Mouse (Mus musculus): ENCODE data around the gene Celf3.

Celf3 gene

DNA sequence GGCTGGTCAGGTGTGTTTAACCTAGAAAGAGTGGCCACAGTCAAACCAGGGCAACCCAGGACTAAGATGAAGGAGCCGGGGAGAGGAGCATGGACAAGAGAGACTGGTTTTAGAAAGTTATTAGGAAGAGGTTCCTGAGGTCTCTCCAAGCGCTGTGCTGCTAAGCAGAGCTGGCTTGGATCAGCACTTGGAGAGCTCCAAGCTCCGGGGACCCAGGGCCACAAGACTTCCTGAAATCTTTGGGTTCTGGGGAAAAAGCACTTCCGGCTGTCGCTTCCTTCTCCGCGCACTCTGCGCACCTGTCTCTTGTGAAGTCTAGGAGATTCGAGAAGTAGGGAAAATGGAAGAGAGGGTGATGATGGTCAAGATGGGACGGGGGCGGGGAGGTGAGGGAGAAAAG lies 1.5 kb downstream of the Celf3 start:
- DNase-seq (ENCODE audit: extremely low spot score, low read depth, low spot score), result no peak

DNA sequence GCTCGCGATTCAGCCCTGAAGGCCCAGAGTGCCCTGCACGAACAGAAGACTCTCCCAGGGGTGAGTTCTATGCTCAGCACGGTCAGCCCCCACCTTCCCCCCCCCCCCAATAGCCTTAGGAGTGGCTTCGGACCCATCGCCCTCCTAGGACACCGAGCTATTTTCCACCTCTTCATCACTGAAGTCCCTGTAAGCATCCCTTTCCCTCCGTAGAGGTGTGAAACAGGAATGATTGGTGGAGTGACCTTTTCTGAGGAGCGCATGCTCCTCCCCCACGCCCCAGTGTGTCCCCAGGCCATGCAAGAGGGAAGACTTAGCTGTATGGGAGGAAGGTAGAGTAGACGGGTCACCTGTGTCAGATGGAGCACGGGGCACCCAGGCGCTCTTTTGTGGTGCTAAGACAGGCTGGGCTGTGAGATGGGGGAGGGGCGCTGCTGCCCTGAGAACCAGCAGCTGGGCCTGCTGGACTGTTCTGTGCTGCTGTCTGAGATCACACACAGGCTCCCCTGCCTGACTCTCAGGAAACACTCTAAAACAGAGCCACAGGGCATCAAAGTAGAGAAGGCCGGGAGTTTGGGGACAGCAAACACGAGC lies 2.3 kb downstream of the Celf3 start, which contains the start of gene Riiad1:
Gene Riiad1 (minus strand): TSS at position 51 of the 594 bp plus-strand sequence.
- DNase-seq (ENCODE audit: extremely low spot score, low read depth, low spot score), result no peak

DNA sequence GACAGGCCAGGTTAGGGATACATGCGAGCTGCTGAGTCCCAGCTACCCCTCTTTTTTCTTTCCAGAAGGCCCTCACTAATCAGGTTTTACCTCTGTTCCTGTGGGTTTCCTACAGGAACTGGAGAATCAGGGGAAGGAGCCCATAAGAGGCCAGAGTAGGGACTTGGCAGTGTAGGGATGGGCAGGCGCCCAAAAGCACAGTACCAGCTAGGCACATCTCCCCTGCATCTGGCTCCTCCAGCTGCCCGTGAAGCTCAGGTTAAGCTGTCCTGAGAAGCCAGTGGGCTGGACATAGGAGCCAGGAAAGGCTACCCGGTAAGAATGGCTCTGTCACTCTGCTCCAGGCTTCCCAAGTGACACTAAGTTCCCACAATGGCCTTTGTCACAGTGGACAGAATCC lies 3.3 kb downstream of the Celf3 start:
- DNase-seq (ENCODE audit: extremely low spot score, low read depth, low spot score), result no peak

DNA sequence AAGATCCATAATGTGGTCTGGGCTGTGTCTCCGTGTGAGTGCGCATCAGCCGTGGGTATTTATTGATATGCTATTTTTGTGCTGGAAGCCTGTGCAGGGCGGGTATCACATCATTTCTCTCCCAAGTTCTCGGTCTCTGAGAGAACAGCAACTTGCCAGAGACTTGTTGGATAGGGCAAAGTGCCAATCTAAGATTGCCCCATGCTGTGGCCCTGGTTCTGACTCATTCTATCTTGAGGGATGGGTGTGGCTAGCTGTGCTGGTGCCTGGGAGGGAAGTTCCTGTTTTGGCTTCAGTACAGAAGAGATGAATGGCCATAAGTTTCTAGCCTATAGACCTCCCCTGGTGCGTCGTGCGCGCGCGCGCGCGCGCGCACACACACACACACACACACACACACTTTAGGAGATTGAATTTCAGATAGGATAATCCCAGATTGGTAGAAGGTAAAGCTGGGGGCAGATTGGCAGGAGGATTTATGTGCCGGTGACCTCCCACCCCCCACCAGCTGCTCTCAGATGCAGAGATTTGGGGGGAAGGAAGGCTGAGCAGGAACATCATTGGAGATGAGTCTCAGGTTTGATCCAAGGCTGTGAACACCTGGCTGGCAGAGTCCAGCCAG lies 4.8 kb downstream of the Celf3 start:
- DNase-seq (ENCODE audit: extremely low spot score, low read depth, low spot score), result no peak

DNA sequence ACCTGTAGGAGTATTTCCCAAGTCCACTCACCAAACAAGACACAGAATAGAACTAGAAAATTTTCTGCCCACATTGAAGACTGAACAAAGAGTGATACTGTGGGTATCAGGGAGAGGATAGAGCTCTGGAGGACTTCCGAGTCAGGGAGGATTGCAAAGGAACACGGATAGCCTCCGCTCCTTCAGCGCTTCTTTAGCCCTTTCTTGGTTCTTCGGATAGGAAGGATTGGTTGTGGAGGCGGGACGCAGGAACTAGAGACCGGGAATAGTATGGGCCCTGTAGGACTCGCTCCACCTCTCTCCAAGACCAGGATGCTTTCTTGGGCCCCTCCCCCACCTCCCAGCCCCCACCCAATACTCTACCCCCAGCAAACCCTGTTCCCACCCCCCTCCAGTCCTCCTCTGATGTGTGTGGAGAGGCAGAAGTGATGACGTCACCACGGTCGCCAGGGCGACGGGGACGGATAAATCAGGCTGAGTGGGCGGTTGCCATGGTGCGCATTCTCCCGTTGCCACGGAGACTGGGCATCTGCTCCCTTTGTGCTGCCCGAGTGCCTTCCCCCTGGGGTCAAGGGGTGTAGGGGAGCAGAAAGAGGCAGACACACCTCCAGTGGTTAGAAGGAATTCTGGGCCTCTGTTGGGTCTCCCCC lies 5.8 kb downstream of the Celf3 start:
- DNase-seq (ENCODE audit: extremely low spot score, low read depth, low spot score), result no peak

DNA sequence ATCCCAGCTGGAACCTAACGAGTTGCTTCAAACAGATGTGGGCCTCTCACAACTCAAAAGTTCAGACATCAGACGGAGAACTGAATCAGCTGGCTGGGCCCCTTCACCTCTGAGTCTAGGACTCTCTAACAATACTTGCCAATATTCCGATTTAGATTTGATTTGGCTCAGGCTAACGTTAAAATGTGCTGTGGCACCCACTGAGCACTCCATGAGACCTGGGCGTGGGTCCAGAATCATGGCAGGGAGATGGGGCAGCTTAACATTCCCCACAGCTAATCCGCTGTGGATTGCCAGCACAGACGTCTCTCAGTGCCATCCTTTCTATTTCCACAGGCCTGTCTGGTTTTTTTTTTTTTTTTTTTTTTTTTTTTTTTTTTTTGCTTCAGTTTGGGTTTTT lies 7.8 kb downstream of the Celf3 start:
- DNase-seq (ENCODE audit: extremely low spot score, low read depth, low spot score), result no peak

DNA sequence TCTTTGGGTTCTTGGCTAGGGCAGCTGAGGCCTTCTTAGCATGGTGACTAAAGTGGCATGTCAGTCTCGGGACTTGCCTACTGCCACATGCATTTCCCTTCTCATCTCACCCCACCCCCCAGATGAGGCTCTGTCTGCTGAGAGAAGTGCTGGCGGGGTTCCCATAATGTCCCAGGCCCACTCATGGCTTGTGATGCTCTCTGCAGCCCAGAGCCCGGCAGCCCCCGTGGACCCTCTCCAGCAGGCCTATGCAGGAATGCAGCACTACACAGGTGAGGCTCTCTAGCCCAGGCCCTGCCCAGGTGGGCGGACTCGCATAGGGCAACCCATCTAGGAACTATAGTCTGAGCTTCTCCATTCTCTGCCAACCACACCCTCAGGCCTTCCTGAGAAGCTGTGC lies 9.5 kb downstream of the Celf3 start:
- DNase-seq (ENCODE audit: extremely low spot score, low read depth, low spot score), result no peak

DNA sequence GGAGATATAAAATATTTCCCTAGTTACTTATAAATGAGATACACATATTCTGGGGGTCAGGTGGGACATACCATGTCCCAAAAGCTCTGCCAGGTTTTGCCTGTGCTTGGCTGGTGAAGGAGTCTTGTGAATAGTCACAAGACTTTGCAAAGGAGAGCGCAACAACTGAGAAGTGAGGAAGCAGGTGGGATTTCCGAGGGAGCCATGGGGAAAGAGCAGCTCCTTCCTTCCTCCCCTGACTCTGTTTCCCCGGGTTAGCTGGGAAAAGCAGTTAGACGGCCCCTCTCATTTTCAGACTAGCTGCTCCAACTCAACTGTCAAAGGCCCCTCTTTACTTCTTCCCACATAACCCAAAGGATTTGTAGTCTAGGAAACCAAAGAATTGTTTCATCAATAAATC lies 19.1 kb downstream of the Celf3 start:
- DNase-seq (ENCODE audit: extremely low spot score, low read depth, low spot score), result no peak

DNA sequence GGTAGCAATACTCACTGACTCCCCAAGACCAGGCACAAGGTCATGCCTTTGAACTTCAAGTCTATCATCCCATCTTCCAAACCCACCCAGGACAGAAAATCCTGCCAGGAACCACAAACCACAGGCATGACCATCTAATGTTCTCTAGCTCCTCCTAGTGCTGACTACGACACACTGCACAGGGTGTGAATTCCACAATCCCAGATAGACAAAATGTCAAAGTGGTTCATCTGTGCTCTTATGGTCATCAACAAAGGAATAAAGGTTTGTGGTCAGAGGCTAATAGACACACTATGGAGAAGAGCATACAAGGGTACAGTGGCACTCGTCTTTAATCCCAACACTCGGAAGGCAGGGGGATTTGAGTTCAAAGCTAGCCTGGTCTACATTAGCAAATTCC lies 24.1 kb downstream of the Celf3 start:
- DNase-seq (ENCODE audit: extremely low spot score, low read depth, low spot score), result no peak

DNA sequence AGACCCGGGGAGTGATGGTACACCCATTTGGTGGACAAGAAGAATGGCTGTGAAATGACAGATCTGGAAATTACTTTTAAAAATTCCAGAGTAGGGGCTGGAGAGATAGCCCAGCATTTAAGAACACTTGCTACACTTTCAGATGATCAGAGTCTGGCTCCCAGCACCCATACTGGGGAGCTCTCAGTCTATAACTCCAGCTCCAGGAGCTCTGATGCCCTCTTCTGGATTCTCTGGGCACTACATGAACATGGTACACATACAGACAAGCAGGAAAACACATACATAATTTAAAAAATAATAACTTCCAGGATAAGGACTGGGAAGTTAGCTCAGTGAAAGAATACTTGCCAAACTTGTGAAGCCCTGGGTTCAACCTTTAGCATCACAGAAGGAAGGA lies 28.6 kb downstream of the Celf3 start:
- no peak for DNase-seq (ENCODE audit: extremely low spot score, low read depth, low spot score)

DNA sequence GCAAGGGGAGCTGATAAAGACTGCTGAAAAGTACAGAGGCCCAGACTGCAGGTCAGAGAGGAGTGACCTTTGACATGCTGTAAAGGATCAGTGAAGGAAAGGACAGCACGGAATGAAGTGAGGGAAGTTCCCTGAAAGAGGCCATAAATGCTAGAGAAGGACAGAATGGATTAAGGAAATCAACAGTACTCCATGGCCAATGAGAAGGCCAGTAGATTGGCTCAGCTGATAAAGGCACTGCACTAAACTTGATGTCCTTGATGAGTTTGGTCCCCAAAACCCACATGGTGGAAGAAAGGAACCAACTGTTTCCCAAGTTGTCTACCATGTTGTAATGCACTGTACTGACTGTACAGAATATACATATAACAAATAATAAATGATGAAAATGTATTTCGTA lies 48.6 kb downstream of the Celf3 start:
- DNase-seq (ENCODE audit: extremely low spot score, low read depth, low spot score), result no peak

DNA sequence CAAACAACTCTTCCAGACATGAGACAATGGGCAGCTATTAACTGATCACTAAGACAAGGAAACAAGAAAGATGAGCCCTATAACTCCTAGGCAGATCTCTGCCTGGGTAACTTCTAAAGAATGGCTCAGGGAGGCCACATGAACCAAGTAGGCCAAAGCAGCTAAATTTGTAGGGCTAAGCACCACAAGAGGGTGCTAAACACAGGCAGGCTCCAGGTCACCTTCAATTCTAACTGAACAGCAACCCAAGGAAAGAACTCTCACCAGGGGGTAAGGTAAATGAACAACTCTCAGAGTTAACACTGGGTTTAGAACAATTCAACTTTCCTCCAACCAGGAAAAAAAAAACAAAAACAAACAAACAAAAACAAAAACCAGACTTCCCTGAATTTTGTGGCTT lies 55.9 kb downstream of the Celf3 start:
- no peak for DNase-seq (ENCODE audit: extremely low spot score, low read depth, low spot score)

DNA sequence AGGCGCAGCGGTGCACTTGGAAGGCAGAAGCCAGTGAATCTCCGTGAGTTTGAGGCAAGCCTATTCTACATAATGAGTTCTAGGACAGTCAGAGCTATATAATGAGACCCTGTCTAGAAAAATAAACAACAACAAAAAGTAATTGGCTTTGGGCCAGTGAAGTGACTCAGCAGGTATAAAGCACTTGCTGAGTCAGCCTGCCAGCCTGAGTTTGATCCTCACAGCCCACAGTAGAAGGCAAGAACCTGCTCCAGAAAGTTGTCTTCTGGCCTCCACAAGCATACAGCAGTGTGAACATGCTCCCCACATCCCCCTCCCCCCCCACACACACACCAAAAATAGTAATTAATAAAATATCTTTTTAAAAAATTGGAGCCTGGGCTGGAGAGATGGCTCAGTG lies 59.1 kb downstream of the Celf3 start:
- DNase-seq (ENCODE audit: extremely low spot score, low read depth, low spot score), result no peak

Data from hindlimb bud, embryonic 11.5 days (tissue).